Mouse (Mus musculus): ENCODE results near the gene Nr1d1. TPM values are rescaled to one million over a fixed set of nuclear protein-coding genes. Genes with fewer than 3 reads are reported as not detected.

The Nr1d1 gene
- total and polyA plus RNA-seq, 2 experiments: 19.0 to 106 TPM

- H3K36me3 ChIP-seq (ENCODE audit: control insufficient read depth, insufficient read depth, low read length): peaks cover 44% of the 10 kb centered on the region
- no peak overlapping the region for H3K4me3 ChIP-seq (ENCODE audit: insufficient read depth, low read depth, low read length)
- H3K27me3 ChIP-seq (ENCODE audit: control insufficient read depth, insufficient read depth, low read length): no peaks in the 10 kb centered on the region
- TF ChIP-seq CTCF (IDR thresholded peaks at IDR 0.05; ENCODE audit: low read depth, low read length) (no peak), POLR2A (IDR thresholded peaks at IDR 0.05; ENCODE audit: extremely low read depth, insufficient read depth, low read length) (no peak)
- H3K27ac ChIP-seq (replicated peaks; ENCODE audit: insufficient read depth, low read depth, low read length): no peak overlapping the region
- no peak for DNase-seq (ENCODE audit: extremely low read depth, low read depth, low spot score)
- H3K9ac ChIP-seq (ENCODE audit: low read depth, low read length): no peak overlapping the region
- peaks cover 7% of the 10 kb centered on the region; the same call in 1 of the 2 replicates for H3K4me1 ChIP-seq (ENCODE audit: control insufficient read depth, insufficient read depth, low read length)
- peaks cover 4% of the 10 kb centered on the region; the same call in 1 of the 2 replicates for H3K79me2 ChIP-seq (ENCODE audit: control insufficient read depth, insufficient read depth, low read length)
- WGBS: 86% methylated on average over 2 of the region's 2 CpGs
Observed at GRCm38 (mm10) chr11:98808417-98808816, 33.3 kb upstream of the Nr1d1 start.

- Histone ChIP-seq H3K9ac (ENCODE audit: low read depth, low read length) (no peak within 1 kb of the TSS), H3K27me3 (ENCODE audit: control insufficient read depth, insufficient read depth, low read length) (no peaks in the 10 kb centered on the region), H3K4me3 (ENCODE audit: insufficient read depth, low read depth, low read length) (no peak within 1 kb of the TSS), H3K79me2 (ENCODE audit: control insufficient read depth, insufficient read depth, low read length) (no peaks in the 10 kb centered on the region; the same call in 1 of the 2 replicates), H3K4me1 (ENCODE audit: control insufficient read depth, insufficient read depth, low read length) (peaks cover 2% of the 10 kb centered on the region; the same call in 1 of the 2 replicates), H3K27ac (replicated peaks; ENCODE audit: insufficient read depth, low read depth, low read length) (no peak within 1 kb of the TSS), H3K36me3 (ENCODE audit: control insufficient read depth, insufficient read depth, low read length) (peaks cover 56% of the 10 kb centered on the region)
- TF ChIP-seq CTCF (IDR thresholded peaks at IDR 0.05; ENCODE audit: low read depth, low read length) (no peak), POLR2A (IDR thresholded peaks at IDR 0.05; ENCODE audit: extremely low read depth, insufficient read depth, low read length) (no peak)
- WGBS: 93% methylated on average over 5 of the region's 5 CpGs
- no peak for DNase-seq (ENCODE audit: extremely low read depth, low read depth, low spot score)
Observed at GRCm38 (mm10) chr11:98804605-98805004, 29.5 kb upstream of the Nr1d1 start, which contains the start of gene Casc3. Casc3 (plus strand) TSS chr11:98804905.

- H3K79me2 ChIP-seq (ENCODE audit: control insufficient read depth, insufficient read depth, low read length): peaks cover 26% of the 10 kb centered on the region
- 54% methylated on average over 4 of the region's 4 CpGs for WGBS
- H3K36me3 ChIP-seq (ENCODE audit: control insufficient read depth, insufficient read depth, low read length): peaks cover 28% of the 10 kb centered on the region
- no peak for DNase-seq (ENCODE audit: extremely low read depth, low read depth, low spot score)
- no peak for TF ChIP-seq CTCF (IDR thresholded peaks at IDR 0.05; ENCODE audit: low read depth, low read length)
- peak overlapping the region; percentile 69 for H3K9ac ChIP-seq (ENCODE audit: low read depth, low read length)
- H3K4me1 ChIP-seq (ENCODE audit: control insufficient read depth, insufficient read depth, low read length): peaks cover 13% of the 10 kb centered on the region
- H3K4me3 ChIP-seq (ENCODE audit: insufficient read depth, low read depth, low read length): no peak overlapping the region
- H3K27me3 ChIP-seq (ENCODE audit: control insufficient read depth, insufficient read depth, low read length): no peaks in the 10 kb centered on the region
- no peak overlapping the region for H3K27ac ChIP-seq (replicated peaks; ENCODE audit: insufficient read depth, low read depth, low read length)
Observed at GRCm38 (mm10) chr11:98797909-98798308, 22.8 kb upstream of the Nr1d1 start.

GRCm38 (mm10) chr11:98797306-98797705 is 22.2 kb upstream of the Nr1d1 start:
- 0 out of 2 replicates have a peak overlapping the region, but pooled peaks have one; percentile 30 for H3K27ac ChIP-seq (replicated peaks; ENCODE audit: insufficient read depth, low read depth, low read length)
- TF ChIP-seq CTCF (IDR thresholded peaks at IDR 0.05; ENCODE audit: low read depth, low read length): no peak
- no peak for TF ChIP-seq POLR2A (IDR thresholded peaks at IDR 0.05; ENCODE audit: extremely low read depth, insufficient read depth, low read length)
- H3K36me3 ChIP-seq (ENCODE audit: control insufficient read depth, insufficient read depth, low read length): peaks cover 22% of the 10 kb centered on the region
- peak overlapping the region; percentile 16 for H3K4me3 ChIP-seq (ENCODE audit: insufficient read depth, low read depth, low read length)
- H3K9ac ChIP-seq (ENCODE audit: low read depth, low read length): peak overlapping the region; percentile 69
- 8% methylated on average over 5 of the region's 5 CpGs for WGBS
- no peaks in the 10 kb centered on the region for H3K27me3 ChIP-seq (ENCODE audit: control insufficient read depth, insufficient read depth, low read length)
- no peak for DNase-seq (ENCODE audit: extremely low read depth, low read depth, low spot score)
- H3K79me2 ChIP-seq (ENCODE audit: control insufficient read depth, insufficient read depth, low read length): peaks cover 26% of the 10 kb centered on the region
- H3K4me1 ChIP-seq (ENCODE audit: control insufficient read depth, insufficient read depth, low read length): peaks cover 13% of the 10 kb centered on the region

- Histone ChIP-seq H3K9ac (ENCODE audit: low read depth, low read length) (peak overlapping the region; percentile 95), H3K4me1 (ENCODE audit: control insufficient read depth, insufficient read depth, low read length) (peaks cover 13% of the 10 kb centered on the region), H3K36me3 (ENCODE audit: control insufficient read depth, insufficient read depth, low read length) (peaks cover 16% of the 10 kb centered on the region), H3K27ac (replicated peaks; ENCODE audit: insufficient read depth, low read depth, low read length) (peak overlapping the region; percentile 95), H3K27me3 (ENCODE audit: control insufficient read depth, insufficient read depth, low read length) (no peaks in the 10 kb centered on the region), H3K79me2 (ENCODE audit: control insufficient read depth, insufficient read depth, low read length) (peaks cover 26% of the 10 kb centered on the region), H3K4me3 (ENCODE audit: insufficient read depth, low read depth, low read length) (peak overlapping the region; percentile 92)
- WGBS: 3% methylated on average over 23 of the region's 23 CpGs
- TF ChIP-seq CTCF (IDR thresholded peaks at IDR 0.05; ENCODE audit: low read depth, low read length) (no peak), POLR2A (IDR thresholded peaks at IDR 0.05; ENCODE audit: extremely low read depth, insufficient read depth, low read length) (no peak)
- peak; percentile 42 for DNase-seq (ENCODE audit: extremely low read depth, low read depth, low spot score)
Observed at GRCm38 (mm10) chr11:98796515-98797216, 21.5 kb upstream of the Nr1d1 start.

Data from liver, adult 2 months (tissue).